Mouse (Mus musculus) midbrain, postnatal 0 days (tissue): ENCODE measurements around the gene Myt1l. TPM values are rescaled to one million over a fixed set of nuclear protein-coding genes. Genes with fewer than 3 reads are reported as not detected.
A peak's percentile ranks its signal among the peaks of the same experiment; 100 is the strongest.

ENCODE experiments used
- ATAC-seq: fragments of 200-750 bp; cut with Nextera tagmentation; 2 replicates; pipeline ENCODE4 v1.8.0; 2017; ENCODE audit warnings: moderate number of reproducible peaks, mild to moderate bottlenecking, moderate TSS enrichment, moderate library complexity; ENCODE audit not compliant: low FRiP score
- DNase-seq: peaks from one replicate; pipeline ENCODE4 v3.0.0-alpha.2; 2015; ENCODE audit warnings: low spot score
- H3K27ac ChIP-seq: fragments of 300-500 bp; sonication (generic); 2 replicates; pipeline ENCODE4 v1.5.1; 2014; ENCODE audit warnings: low read depth, mild to moderate bottlenecking, low read length, mixed read lengths
- H3K27me3 ChIP-seq: fragments of 300-500 bp; sonication (generic); 2 replicates; pipeline ENCODE4 v1.6.1; 2014; ENCODE audit warnings: low read length, control low read depth, mixed read lengths; ENCODE audit not compliant: insufficient read depth
- H3K36me3 ChIP-seq: fragments of 300-500 bp; sonication (generic); 2 replicates; pipeline ENCODE4 v1.6.1; 2014; ENCODE audit warnings: low read length, control low read depth, mixed read lengths; ENCODE audit not compliant: insufficient read depth
- H3K4me1 ChIP-seq: fragments of 300-500 bp; sonication (generic); 2 replicates; pipeline ENCODE4 v1.6.1; 2014; ENCODE audit warnings: mild to moderate bottlenecking, control low read depth, antibody characterized with exemption, low read length, mixed read lengths; ENCODE audit not compliant: insufficient read depth
- H3K4me2 ChIP-seq: fragments of 300-500 bp; sonication (generic); 2 replicates; pipeline ENCODE4 v1.6.1; 2014; ENCODE audit warnings: low read depth, mild to moderate bottlenecking, low read length, mixed read lengths; ENCODE audit not compliant: poor library complexity, severe bottlenecking
- H3K4me3 ChIP-seq: fragments of 300-500 bp; sonication (generic); 2 replicates; pipeline ENCODE4 v1.5.1; 2014; ENCODE audit warnings: low read depth, mild to moderate bottlenecking, low read length, moderate library complexity
- H3K9ac ChIP-seq: fragments of 300-500 bp; sonication (generic); replicated peaks from 2 replicates; pipeline ENCODE4 v1.6.1; 2014; ENCODE audit warnings: mild to moderate bottlenecking, low read length, moderate library complexity, mixed read lengths; ENCODE audit not compliant: poor library complexity, severe bottlenecking
- H3K9me3 ChIP-seq: fragments of 300-500 bp; sonication (generic); 2 replicates; pipeline ENCODE4 v1.6.1; 2016; ENCODE audit warnings: low read length, control low read depth
- CTCF ChIP-seq: IDR thresholded peaks from 2 replicates; pipeline ENCODE4 v1.5.1; 2016; ENCODE audit warnings: antibody characterized with exemption, mild to moderate bottlenecking
- WGBS: fragments of 180-500 bp; shearing (Covaris S2); extraction: QIAGEN DNeasy Blood & Tissue Kit; methylation state at CpG from one replicate; pipeline ENCODE4 v1.1.7; 2014; 5-methylcytosine and 5-hydroxymethylcytosine counted together
- polyA plus RNA-seq: library from polyadenylated mRNA; unstranded; fragments of >200 nt; fragmentation: Nextera tagmentation; extraction: Ambion mirVana; gene quantifications from 2 replicates; pipeline ENCODE4 v1.2.1, GENCODE M21; 2015
- total RNA-seq: library from RNA; depleted of rRNA; stranded (reverse); fragments of >200 nt; gene quantifications from 2 replicates; pipeline ENCODE4 v1.2.3, GENCODE M21; 2014

The Myt1l gene
- total and polyA plus RNA-seq, 2 experiments from 2014 or later, result 104 to 223 TPM

DNA sequence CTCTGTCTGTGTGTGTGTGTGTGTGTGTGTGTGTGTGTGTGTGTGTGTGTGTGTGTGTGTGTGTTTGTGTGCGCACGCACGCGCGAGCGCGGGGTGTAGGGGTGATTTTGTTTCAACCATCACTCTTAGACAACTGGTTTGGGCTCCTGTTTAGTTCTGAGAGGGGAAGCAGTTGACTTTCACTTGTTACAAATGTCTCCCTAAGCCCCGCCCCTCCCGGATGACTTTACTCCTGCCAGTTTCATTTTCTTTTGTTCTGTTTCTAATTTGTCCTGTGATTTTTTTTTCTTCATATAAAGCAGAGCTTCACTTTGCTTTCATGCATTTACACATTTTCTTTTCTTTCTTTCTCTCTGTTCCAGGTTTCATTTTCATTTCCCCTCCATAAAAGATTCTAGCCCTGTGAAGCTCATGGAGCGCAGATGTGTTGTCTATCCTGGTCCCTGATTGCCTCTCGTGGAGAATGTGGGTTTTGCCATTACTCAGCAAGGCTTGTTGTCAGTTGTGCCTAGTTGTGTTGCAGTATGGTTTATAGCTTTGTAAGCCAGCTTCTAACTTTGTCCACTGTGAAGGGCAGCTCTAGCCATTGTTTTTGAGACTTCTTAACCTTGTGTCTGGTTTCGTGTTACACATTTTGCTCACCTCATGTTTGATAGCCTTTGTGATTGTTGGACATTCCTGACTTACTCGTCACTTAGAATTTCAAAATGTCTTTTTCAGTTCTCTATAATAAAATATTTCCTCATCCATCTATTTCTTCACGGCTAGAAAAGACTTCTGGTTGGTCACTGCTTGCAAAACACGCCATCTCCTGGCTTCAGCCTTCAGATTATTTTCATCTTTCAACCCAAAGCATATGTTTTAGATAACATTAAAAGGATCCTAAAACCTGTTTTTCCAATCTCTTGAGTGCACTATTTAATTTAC is 184.9 kb downstream of the Myt1l start:
- H3K4me3 ChIP-seq, result no peak overlapping the region
- no peak overlapping the region for H3K9ac ChIP-seq
- no peaks in the 10 kb centered on the region for H3K4me1 ChIP-seq
- no peak overlapping the region for H3K27ac ChIP-seq
- no peaks in the 10 kb centered on the region for H3K27me3 ChIP-seq
- 86% methylated on average over 15 of the region's 15 CpGs for WGBS
- peak; percentile 36 for TF ChIP-seq CTCF
- no peak overlapping the region for H3K4me2 ChIP-seq
- ATAC-seq, result no peak
- no peaks in the 10 kb centered on the region for H3K36me3 ChIP-seq
- DNase-seq, result no peak
- H3K9me3 ChIP-seq, result no peaks in the 10 kb centered on the region

DNA sequence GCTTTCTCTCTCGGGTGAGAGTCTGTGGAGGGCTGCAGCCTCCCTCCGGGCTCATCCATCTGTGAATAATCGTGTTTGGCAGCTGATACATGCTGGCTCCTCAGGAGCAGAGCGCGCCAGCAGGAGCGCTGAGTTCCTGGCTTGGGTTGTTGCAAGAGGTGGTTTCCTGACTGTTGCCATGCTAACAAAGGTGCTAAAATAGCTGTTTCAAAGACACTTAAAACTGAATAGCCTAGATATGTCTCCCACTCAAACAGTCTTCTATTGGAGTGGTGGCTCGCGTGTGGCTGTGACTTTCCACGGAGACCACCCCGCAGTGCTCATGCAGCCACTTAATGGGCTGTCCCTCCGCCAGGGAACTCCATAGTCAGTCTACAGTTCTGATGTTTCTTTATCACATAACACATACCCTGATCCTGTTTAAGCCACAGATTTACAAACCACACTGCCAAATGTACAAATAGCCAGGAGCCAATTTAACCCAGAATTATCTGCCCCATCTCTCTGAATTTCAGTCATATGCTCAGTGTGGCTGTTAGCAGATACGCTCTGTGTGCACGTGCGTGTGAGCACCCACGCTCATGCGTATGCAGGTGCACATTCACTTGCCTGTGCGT is 195.6 kb downstream of the Myt1l start:
- Histone ChIP-seq H3K4me1 (peaks cover 2% of the 10 kb centered on the region; the same call in 1 of the 2 replicates), H3K9me3 (no peaks in the 10 kb centered on the region), H3K27me3 (no peaks in the 10 kb centered on the region), H3K4me3 (no peak overlapping the region), H3K27ac (peak overlapping the region; percentile 21), H3K9ac (no peak overlapping the region), H3K4me2 (no peak overlapping the region), H3K36me3 (no peaks in the 10 kb centered on the region)
- no peak for TF ChIP-seq CTCF
- ATAC-seq (0 out of 2 replicates have a peak, but pooled peaks have one; percentile 27), DNase-seq (peak; percentile 73)
- 49% methylated on average over 17 of the region's 17 CpGs for WGBS

DNA sequence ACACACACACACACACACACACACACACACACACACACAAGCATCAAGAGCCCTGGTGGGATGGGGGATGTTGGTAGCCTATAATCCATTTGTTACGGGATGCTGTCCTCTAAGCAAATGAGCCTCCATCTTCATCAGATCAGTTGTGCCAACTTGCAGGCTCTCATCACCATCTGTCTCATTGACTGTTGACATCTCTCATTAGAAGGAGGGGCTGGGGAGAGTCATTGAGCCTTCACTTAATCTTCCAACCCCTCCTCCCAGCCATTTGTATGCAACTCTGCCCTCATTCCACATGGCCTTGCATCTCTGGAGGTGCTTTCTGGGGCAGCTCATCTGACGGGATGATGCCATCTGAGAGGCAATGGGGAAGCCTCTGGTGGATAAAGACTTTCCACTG is 200.1 kb downstream of the Myt1l start:
- 75% methylated on average over 2 of the region's 2 CpGs for WGBS
- peak; percentile 64 for DNase-seq
- H3K4me2 ChIP-seq, result no peak overlapping the region
- no peaks in the 10 kb centered on the region for H3K9me3 ChIP-seq
- H3K4me3 ChIP-seq, result no peak overlapping the region
- peaks cover 2% of the 10 kb centered on the region; the same call in 1 of the 2 replicates for H3K4me1 ChIP-seq
- ATAC-seq, result no peak
- H3K27ac ChIP-seq, result no peak overlapping the region
- H3K27me3 ChIP-seq, result no peaks in the 10 kb centered on the region
- no peaks in the 10 kb centered on the region for H3K36me3 ChIP-seq
- TF ChIP-seq CTCF, result no peak
- H3K9ac ChIP-seq, result no peak overlapping the region

DNA sequence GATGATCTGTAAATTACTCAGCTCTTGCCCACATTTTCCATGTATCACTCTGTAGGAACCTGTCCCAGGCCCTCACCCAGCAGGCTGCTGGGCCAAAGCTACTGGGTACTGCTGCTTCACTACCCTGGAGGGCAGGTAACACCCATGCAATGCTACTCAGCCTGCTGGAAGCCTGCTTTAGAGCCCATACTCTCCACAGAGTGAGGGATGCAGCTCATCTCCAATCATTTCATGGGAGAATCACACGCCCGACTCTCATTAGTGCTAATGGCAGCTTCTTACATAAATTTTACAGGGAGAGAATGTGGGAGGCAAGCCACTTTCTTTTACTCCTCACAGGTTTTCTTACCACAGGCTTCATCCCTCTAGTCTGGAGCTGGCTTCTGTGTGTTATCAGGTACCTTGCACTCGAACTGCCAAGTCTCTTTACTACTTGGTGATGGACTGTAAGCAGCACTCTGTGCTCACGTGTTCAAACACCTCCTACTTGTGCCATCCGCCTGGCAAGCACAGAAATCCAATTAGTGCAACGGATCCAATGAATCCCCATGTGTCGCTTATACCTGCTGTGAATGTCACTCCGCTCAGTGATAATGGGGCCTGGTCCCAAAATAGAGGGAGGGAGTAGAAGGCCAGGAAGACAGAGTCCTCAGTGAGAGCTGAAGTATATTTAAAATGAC is 212.3 kb downstream of the Myt1l start:
- no peaks in the 10 kb centered on the region for H3K36me3 ChIP-seq
- ATAC-seq (peak; percentile 35; the same call in 1 of the 2 replicates), DNase-seq (peak; percentile 82)
- H3K4me3 ChIP-seq, result no peak overlapping the region
- no peak for TF ChIP-seq CTCF
- 48% methylated on average over 8 of the region's 8 CpGs for WGBS
- H3K9me3 ChIP-seq, result no peaks in the 10 kb centered on the region
- no peaks in the 10 kb centered on the region for H3K27me3 ChIP-seq
- H3K4me1 ChIP-seq, result no peaks in the 10 kb centered on the region
- no peak overlapping the region for H3K9ac ChIP-seq
- no peak overlapping the region for H3K4me2 ChIP-seq
- 0 out of 2 replicates have a peak overlapping the region, but pooled peaks have one; percentile 48 for H3K27ac ChIP-seq

DNA sequence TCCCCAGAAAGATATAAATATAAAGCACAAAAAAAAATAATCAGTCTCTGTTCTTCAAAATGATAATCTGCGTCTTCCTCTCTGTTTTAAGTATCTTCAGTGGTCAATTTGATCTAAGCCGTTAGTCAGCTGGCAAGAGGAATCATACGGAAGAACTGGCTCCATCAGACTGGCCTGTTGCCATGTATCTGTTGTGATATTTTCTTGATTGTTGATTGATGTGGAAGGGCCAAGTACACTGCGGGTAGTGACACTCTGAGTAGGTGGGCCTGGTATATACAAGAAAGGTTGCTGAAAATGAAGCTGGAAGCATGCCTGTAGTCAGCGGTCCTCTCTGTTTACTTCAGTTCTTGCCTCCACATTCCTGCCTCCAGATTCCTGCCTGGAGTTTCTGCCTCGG is 213.0 kb downstream of the Myt1l start:
- Histone ChIP-seq H3K4me3 (no peak overlapping the region), H3K4me1 (no peaks in the 10 kb centered on the region), H3K27ac (no peak overlapping the region), H3K27me3 (no peaks in the 10 kb centered on the region), H3K9ac (no peak overlapping the region), H3K9me3 (no peaks in the 10 kb centered on the region), H3K36me3 (no peaks in the 10 kb centered on the region), H3K4me2 (no peak overlapping the region)
- 85% methylated on average over 6 of the region's 6 CpGs for WGBS
- DNase-seq, result peak; percentile 79
- TF ChIP-seq CTCF, result no peak
- no peak for ATAC-seq
